Mouse (Mus musculus) heart, adult 8-10 months (tissue): ENCODE results near the gene Gid4. TPM values are rescaled to one million over a fixed set of nuclear protein-coding genes. Genes with fewer than 3 reads are reported as not detected.

Experiments
- total RNA-seq, 4 experiments: library from RNA; stranded (reverse); gene quantifications; 2 replicates each; pipeline ENCODE4 v1.2.4; 2022

The Gid4 gene
- total RNA-seq, 4 experiments from 2014 or later = 46.3 to 52.1 (median 49.5) TPM

Other genes with a start within 250 kb of the Gid4 start
- 10 to 100 TPM; 31.0 to 42.3 (median 36.5) TPM for gene Srebf1, start 194.6 kb upstream of the Gid4 start, total RNA-seq
- gene Tom1l2, start 64.2 kb upstream of the Gid4 start, total RNA-seq = 100 to 1,000 TPM; 121 to 134 (median 127) TPM
- 1 to 10 TPM; 2.3 to 3.4 (median 2.7) TPM for gene Drc3, start 63.8 kb upstream of the Gid4 start, total RNA-seq
- 10 to 100 TPM; 41.7 to 49.1 (median 43.6) TPM for gene Atpaf2, start 1.3 kb downstream of the Gid4 start, total RNA-seq
- 10 to 100 TPM; 27.5 to 33.6 (median 29.6) TPM for gene Drg2, start 37.4 kb downstream of the Gid4 start, total RNA-seq
- under 1 TPM in 2 of 4 experiments, not detected in 2; 0.03 TPM for gene Myo15, start 52.2 kb downstream of the Gid4 start, total RNA-seq
- 10 to 100 TPM; 81.3 to 88.8 (median 82.6) TPM for gene Alkbh5, start 119.2 kb downstream of the Gid4 start, total RNA-seq